Mouse (Mus musculus) midbrain, embryonic 13.5 days (tissue): ENCODE results near the gene Ebf1. TPM values are rescaled to one million over a fixed set of nuclear protein-coding genes. Genes with fewer than 3 reads are reported as not detected.
A peak's percentile ranks its signal among the peaks of the same experiment; 100 is the strongest.

ENCODE experiments used
- ATAC-seq: fragments of 200-750 bp; cut with Nextera tagmentation; 2 replicates; pipeline ENCODE4 v1.8.0; 2017; ENCODE audit warnings: mild to moderate bottlenecking, moderate TSS enrichment, moderate library complexity
- H3K27ac ChIP-seq: fragments of 300-500 bp; sonication (generic); 2 replicates; pipeline ENCODE4 v1.5.1; 2015; ENCODE audit warnings: inconsistent platforms, mild to moderate bottlenecking, moderate library complexity
- H3K27me3 ChIP-seq: fragments of 300-500 bp; sonication (generic); 2 replicates; pipeline ENCODE4 v1.6.1; 2015; ENCODE audit warnings: mild to moderate bottlenecking, inconsistent platforms
- H3K36me3 ChIP-seq: fragments of 300-500 bp; sonication (generic); 2 replicates; pipeline ENCODE4 v1.6.1; 2015; ENCODE audit warnings: mild to moderate bottlenecking, inconsistent platforms
- H3K4me1 ChIP-seq: fragments of 300-500 bp; sonication (generic); replicated peaks from 2 replicates; pipeline ENCODE4 v1.6.1; 2015; ENCODE audit warnings: inconsistent platforms
- H3K4me2 ChIP-seq: fragments of 300-500 bp; sonication (generic); replicated peaks from 2 replicates; pipeline ENCODE4 v1.6.1; 2015; ENCODE audit warnings: moderate library complexity, mild to moderate bottlenecking, inconsistent platforms
- H3K4me3 ChIP-seq: fragments of 300-500 bp; sonication (generic); replicated peaks from 2 replicates; pipeline ENCODE4 v1.5.1; 2015; ENCODE audit warnings: mild to moderate bottlenecking, inconsistent platforms
- H3K9ac ChIP-seq: fragments of 300-500 bp; sonication (generic); replicated peaks from 2 replicates; pipeline ENCODE4 v1.6.1; 2015; ENCODE audit warnings: mild to moderate bottlenecking, inconsistent platforms
- H3K9me3 ChIP-seq: fragments of 300-500 bp; sonication (generic); 2 replicates; pipeline ENCODE4 v1.6.1; 2016; ENCODE audit warnings: mild to moderate bottlenecking, inconsistent platforms
- WGBS: fragments of 180-500 bp; shearing (Covaris S2); methylation state at CpG from one replicate; pipeline ENCODE4 v1.1.7; 2015; 5-methylcytosine and 5-hydroxymethylcytosine counted together
- polyA plus RNA-seq: library from polyadenylated mRNA; unstranded; fragments of >200 nt; fragmentation: Nextera tagmentation; extraction: Ambion mirVana; gene quantifications from 2 replicates; pipeline ENCODE4 v1.2.1, GENCODE M21; 2015

Gene Ebf1
- polyA plus RNA-seq, 1 experiment from 2014 or later = 94.0 TPM

GRCm38 (mm10) chr11:44681306-44681705, 64.2 kb downstream of the Ebf1 start:
- H3K9ac ChIP-seq = no peak overlapping the region
- ATAC-seq = no peak

GRCm38 (mm10) chr11:44681995-44682394, 64.9 kb downstream of the Ebf1 start:
- WGBS = 90% methylated on average over 4 of the region's 4 CpGs
- Histone ChIP-seq H3K27me3 (no peaks in the 10 kb centered on the region), H3K9me3 (no peaks in the 10 kb centered on the region), H3K4me1 (peaks cover 60% of the 10 kb centered on the region), H3K9ac (no peak overlapping the region), H3K36me3 (no peaks in the 10 kb centered on the region), H3K4me3 (no peak overlapping the region), H3K27ac (peak overlapping the region; percentile 10; the same call in 1 of the 2 replicates), H3K4me2 (no peak overlapping the region)
- ATAC-seq = peak; percentile 40; the same call in 1 of the 2 replicates

More at GRCm38 (mm10) chr11:44681306-44681705, 64.2 kb downstream of the Ebf1 start:
- Histone ChIP-seq H3K36me3 (no peaks in the 10 kb centered on the region), H3K9me3 (no peaks in the 10 kb centered on the region), H3K4me3 (no peak overlapping the region), H3K4me1 (peaks cover 60% of the 10 kb centered on the region), H3K27ac (0 out of 2 replicates have a peak overlapping the region, but pooled peaks have one; percentile 39), H3K4me2 (no peak overlapping the region), H3K27me3 (no peaks in the 10 kb centered on the region)
- WGBS = 83% methylated on average over 2 of the region's 2 CpGs

- H3K4me2 ChIP-seq = peak overlapping the region; percentile 31
- peak overlapping the region; percentile 56; the same call in 1 of the 2 replicates for H3K27ac ChIP-seq
- H3K36me3 ChIP-seq = no peaks in the 10 kb centered on the region
- H3K9me3 ChIP-seq = no peaks in the 10 kb centered on the region
- no peak overlapping the region; the same call in 1 of the 2 replicates for H3K9ac ChIP-seq
- H3K4me1 ChIP-seq = peaks cover 60% of the 10 kb centered on the region
- WGBS = 18% methylated on average over 18 of the region's 18 CpGs
- peak; percentile 79 for ATAC-seq
- H3K27me3 ChIP-seq = no peaks in the 10 kb centered on the region
- no peak overlapping the region for H3K4me3 ChIP-seq
Observed at GRCm38 (mm10) chr11:44682703-44683539, 65.8 kb downstream of the Ebf1 start.

- H3K36me3 ChIP-seq = no peaks in the 10 kb centered on the region
- H3K27ac ChIP-seq = peak overlapping the region; percentile 45
- H3K9me3 ChIP-seq = no peaks in the 10 kb centered on the region
- 46% methylated on average over 20 of the region's 20 CpGs for WGBS
- H3K4me1 ChIP-seq = peaks cover 52% of the 10 kb centered on the region
- H3K27me3 ChIP-seq = 0 out of 2 replicates have a peak, but pooled peaks cover 3% of the 10 kb centered on the region
- no peak overlapping the region for H3K9ac ChIP-seq
- H3K4me2 ChIP-seq = no peak overlapping the region
- H3K4me3 ChIP-seq = no peak overlapping the region
- ATAC-seq = no peak
Observed at GRCm38 (mm10) chr11:44684486-44685076, 67.5 kb downstream of the Ebf1 start.

GRCm38 (mm10) chr11:44685129-44685528, 68.0 kb downstream of the Ebf1 start:
- WGBS = 60% methylated on average over 3 of the region's 3 CpGs
- ATAC-seq = no peak

GRCm38 (mm10) chr11:44685911-44686361, 68.8 kb downstream of the Ebf1 start:
- no peak for ATAC-seq
- H3K4me3 ChIP-seq = no peak overlapping the region
- H3K4me1 ChIP-seq = peaks cover 51% of the 10 kb centered on the region
- H3K27me3 ChIP-seq = 0 out of 2 replicates have a peak, but pooled peaks cover 3% of the 10 kb centered on the region
- H3K36me3 ChIP-seq = no peaks in the 10 kb centered on the region
- H3K9me3 ChIP-seq = no peaks in the 10 kb centered on the region
- H3K9ac ChIP-seq = no peak overlapping the region
- H3K27ac ChIP-seq = 0 out of 2 replicates have a peak overlapping the region, but pooled peaks have one; percentile 21
- 39% methylated on average over 21 of the region's 21 CpGs for WGBS
- no peak overlapping the region for H3K4me2 ChIP-seq

More at GRCm38 (mm10) chr11:44685129-44685528, 68.0 kb downstream of the Ebf1 start:
- Histone ChIP-seq H3K27me3 (0 out of 2 replicates have a peak, but pooled peaks cover 3% of the 10 kb centered on the region), H3K4me3 (no peak overlapping the region), H3K36me3 (no peaks in the 10 kb centered on the region), H3K9me3 (no peaks in the 10 kb centered on the region), H3K27ac (peak overlapping the region; percentile 54; the same call in 1 of the 2 replicates), H3K4me1 (peaks cover 52% of the 10 kb centered on the region), H3K9ac (no peak overlapping the region), H3K4me2 (no peak overlapping the region)

GRCm38 (mm10) chr11:44686378-44686777, 69.3 kb downstream of the Ebf1 start:
- peak overlapping the region; percentile 21; the same call in 1 of the 2 replicates for H3K27ac ChIP-seq
- ATAC-seq = no peak
- H3K27me3 ChIP-seq = 0 out of 2 replicates have a peak, but pooled peaks cover 3% of the 10 kb centered on the region
- H3K36me3 ChIP-seq = no peaks in the 10 kb centered on the region
- 80% methylated on average over 12 of the region's 12 CpGs for WGBS
- peaks cover 46% of the 10 kb centered on the region for H3K4me1 ChIP-seq
- H3K9ac ChIP-seq = no peak overlapping the region
- no peak overlapping the region for H3K4me2 ChIP-seq
- no peak overlapping the region for H3K4me3 ChIP-seq
- H3K9me3 ChIP-seq = no peaks in the 10 kb centered on the region

- Histone ChIP-seq H3K36me3 (no peaks in the 10 kb centered on the region), H3K9me3 (no peaks in the 10 kb centered on the region), H3K4me1 (peaks cover 27% of the 10 kb centered on the region), H3K4me3 (no peak overlapping the region), H3K27ac (no peak overlapping the region), H3K27me3 (0 out of 2 replicates have a peak, but pooled peaks cover 3% of the 10 kb centered on the region), H3K9ac (no peak overlapping the region), H3K4me2 (no peak overlapping the region)
- 85% methylated on average over 3 of the region's 3 CpGs for WGBS
- no peak for ATAC-seq
Observed at GRCm38 (mm10) chr11:44688542-44688941, 71.4 kb downstream of the Ebf1 start.

GRCm38 (mm10) chr11:44689571-44690264, 72.6 kb downstream of the Ebf1 start:
- ATAC-seq = no peak

GRCm38 (mm10) chr11:44690265-44690572, 73.1 kb downstream of the Ebf1 start:
- 83% methylated on average over 5 of the region's 5 CpGs for WGBS
- no peak for ATAC-seq
- no peaks in the 10 kb centered on the region for H3K36me3 ChIP-seq

More at GRCm38 (mm10) chr11:44689571-44690264, 72.6 kb downstream of the Ebf1 start:
- Histone ChIP-seq H3K9me3 (no peaks in the 10 kb centered on the region), H3K9ac (no peak overlapping the region), H3K36me3 (no peaks in the 10 kb centered on the region), H3K27me3 (0 out of 2 replicates have a peak, but pooled peaks cover 3% of the 10 kb centered on the region), H3K4me2 (no peak overlapping the region), H3K27ac (no peak overlapping the region), H3K4me3 (no peak overlapping the region), H3K4me1 (peaks cover 16% of the 10 kb centered on the region)
- 89% methylated on average over 7 of the region's 7 CpGs for WGBS

GRCm38 (mm10) chr11:44695416-44695815, 78.3 kb downstream of the Ebf1 start:
- Histone ChIP-seq H3K4me3 (no peak overlapping the region), H3K9ac (no peak overlapping the region), H3K9me3 (no peaks in the 10 kb centered on the region), H3K27ac (no peak overlapping the region), H3K27me3 (no peaks in the 10 kb centered on the region), H3K36me3 (no peaks in the 10 kb centered on the region), H3K4me2 (no peak overlapping the region), H3K4me1 (peaks cover 26% of the 10 kb centered on the region)
- no peak for ATAC-seq
- WGBS = 97% methylated on average over 9 of the region's 9 CpGs

More at GRCm38 (mm10) chr11:44690265-44690572, 73.1 kb downstream of the Ebf1 start:
- Histone ChIP-seq H3K4me2 (no peak overlapping the region), H3K27ac (no peak overlapping the region), H3K4me3 (no peak overlapping the region), H3K27me3 (0 out of 2 replicates have a peak, but pooled peaks cover 3% of the 10 kb centered on the region), H3K9me3 (no peaks in the 10 kb centered on the region), H3K9ac (no peak overlapping the region), H3K4me1 (peaks cover 11% of the 10 kb centered on the region)
